Mouse (Mus musculus): ENCODE data around the gene Mettl23. TPM values are rescaled to one million over a fixed set of nuclear protein-coding genes. Genes with fewer than 3 reads are reported as not detected.

Gene Mettl23
- total and polyA plus RNA-seq, 2 experiments, result 21.0 to 31.7 TPM

GRCm38 (mm10) chr11:116884061-116884460, 41.0 kb downstream of the Mettl23 start:
- H3K4me1 ChIP-seq (ENCODE audit: control insufficient read depth, insufficient read depth, low read length), result no peaks in the 10 kb centered on the region
- 87% methylated on average over 6 of the region's 6 CpGs for WGBS
- no peak for TF ChIP-seq POLR2A (IDR thresholded peaks at IDR 0.05; ENCODE audit: extremely low read depth, insufficient read depth, low read length)
- TF ChIP-seq CTCF (IDR thresholded peaks at IDR 0.05; ENCODE audit: low read depth, low read length), result no peak
- no peaks in the 10 kb centered on the region for H3K27me3 ChIP-seq (ENCODE audit: control insufficient read depth, insufficient read depth, low read length)
- no peak overlapping the region for H3K9ac ChIP-seq (ENCODE audit: low read depth, low read length)
- no peak overlapping the region for H3K27ac ChIP-seq (replicated peaks; ENCODE audit: insufficient read depth, low read depth, low read length)
- DNase-seq (ENCODE audit: extremely low read depth, low read depth, low spot score), result no peak
- no peaks in the 10 kb centered on the region for H3K36me3 ChIP-seq (ENCODE audit: control insufficient read depth, insufficient read depth, low read length)
- no peaks in the 10 kb centered on the region for H3K79me2 ChIP-seq (ENCODE audit: control insufficient read depth, insufficient read depth, low read length)
- H3K4me3 ChIP-seq (ENCODE audit: insufficient read depth, low read depth, low read length), result no peak overlapping the region

GRCm38 (mm10) chr11:116885275-116886151, 42.4 kb downstream of the Mettl23 start:
- no peak overlapping the region for H3K27ac ChIP-seq (replicated peaks; ENCODE audit: insufficient read depth, low read depth, low read length)
- DNase-seq (ENCODE audit: extremely low read depth, low read depth, low spot score), result peak; percentile 72
- no peaks in the 10 kb centered on the region for H3K36me3 ChIP-seq (ENCODE audit: control insufficient read depth, insufficient read depth, low read length)
- H3K4me3 ChIP-seq (ENCODE audit: insufficient read depth, low read depth, low read length), result peak overlapping the region; percentile 6; the same call in 1 of the 2 replicates
- no peak overlapping the region for H3K9ac ChIP-seq (ENCODE audit: low read depth, low read length)
- no peaks in the 10 kb centered on the region for H3K27me3 ChIP-seq (ENCODE audit: control insufficient read depth, insufficient read depth, low read length)
- no peaks in the 10 kb centered on the region for H3K79me2 ChIP-seq (ENCODE audit: control insufficient read depth, insufficient read depth, low read length)
- peak; percentile 84 for TF ChIP-seq CTCF (IDR thresholded peaks at IDR 0.05; ENCODE audit: low read depth, low read length)
- TF ChIP-seq POLR2A (IDR thresholded peaks at IDR 0.05; ENCODE audit: extremely low read depth, insufficient read depth, low read length), result no peak
- 9% methylated on average over 28 of the region's 28 CpGs for WGBS
- H3K4me1 ChIP-seq (ENCODE audit: control insufficient read depth, insufficient read depth, low read length), result no peaks in the 10 kb centered on the region

- Histone ChIP-seq H3K4me3 (ENCODE audit: insufficient read depth, low read depth, low read length) (no peak overlapping the region), H3K27me3 (ENCODE audit: control insufficient read depth, insufficient read depth, low read length) (no peaks in the 10 kb centered on the region), H3K9ac (ENCODE audit: low read depth, low read length) (no peak overlapping the region), H3K79me2 (ENCODE audit: control insufficient read depth, insufficient read depth, low read length) (no peaks in the 10 kb centered on the region), H3K36me3 (ENCODE audit: control insufficient read depth, insufficient read depth, low read length) (no peaks in the 10 kb centered on the region), H3K27ac (replicated peaks; ENCODE audit: insufficient read depth, low read depth, low read length) (no peak overlapping the region), H3K4me1 (ENCODE audit: control insufficient read depth, insufficient read depth, low read length) (no peaks in the 10 kb centered on the region)
- no peak for DNase-seq (ENCODE audit: extremely low read depth, low read depth, low spot score)
- TF ChIP-seq CTCF (IDR thresholded peaks at IDR 0.05; ENCODE audit: low read depth, low read length) (no peak), POLR2A (IDR thresholded peaks at IDR 0.05; ENCODE audit: extremely low read depth, insufficient read depth, low read length) (no peak)
- 71% methylated on average over 5 of the region's 5 CpGs for WGBS
Measured at GRCm38 (mm10) chr11:116887136-116887535, 44.1 kb downstream of the Mettl23 start.

GRCm38 (mm10) chr11:116893532-116894442, 50.7 kb downstream of the Mettl23 start:
- H3K27me3 ChIP-seq (ENCODE audit: control insufficient read depth, insufficient read depth, low read length), result no peaks in the 10 kb centered on the region
- no peak for DNase-seq (ENCODE audit: extremely low read depth, low read depth, low spot score)
- H3K27ac ChIP-seq (replicated peaks; ENCODE audit: insufficient read depth, low read depth, low read length), result no peak overlapping the region
- no peaks in the 10 kb centered on the region for H3K4me1 ChIP-seq (ENCODE audit: control insufficient read depth, insufficient read depth, low read length)
- H3K4me3 ChIP-seq (ENCODE audit: insufficient read depth, low read depth, low read length), result no peak overlapping the region
- H3K36me3 ChIP-seq (ENCODE audit: control insufficient read depth, insufficient read depth, low read length), result no peaks in the 10 kb centered on the region
- H3K79me2 ChIP-seq (ENCODE audit: control insufficient read depth, insufficient read depth, low read length), result no peaks in the 10 kb centered on the region
- no peak overlapping the region for H3K9ac ChIP-seq (ENCODE audit: low read depth, low read length)
- 65% methylated on average over 19 of the region's 19 CpGs for WGBS
- no peak for TF ChIP-seq CTCF (IDR thresholded peaks at IDR 0.05; ENCODE audit: low read depth, low read length)
- no peak for TF ChIP-seq POLR2A (IDR thresholded peaks at IDR 0.05; ENCODE audit: extremely low read depth, insufficient read depth, low read length)

GRCm38 (mm10) chr11:116895402-116895801, 52.3 kb downstream of the Mettl23 start:
- Histone ChIP-seq H3K79me2 (ENCODE audit: control insufficient read depth, insufficient read depth, low read length) (no peaks in the 10 kb centered on the region), H3K27me3 (ENCODE audit: control insufficient read depth, insufficient read depth, low read length) (no peaks in the 10 kb centered on the region), H3K4me1 (ENCODE audit: control insufficient read depth, insufficient read depth, low read length) (no peaks in the 10 kb centered on the region), H3K4me3 (ENCODE audit: insufficient read depth, low read depth, low read length) (no peak overlapping the region), H3K9ac (ENCODE audit: low read depth, low read length) (no peak overlapping the region), H3K27ac (replicated peaks; ENCODE audit: insufficient read depth, low read depth, low read length) (no peak overlapping the region), H3K36me3 (ENCODE audit: control insufficient read depth, insufficient read depth, low read length) (no peaks in the 10 kb centered on the region)
- WGBS, result 81% methylated on average over 3 of the region's 3 CpGs
- no peak for DNase-seq (ENCODE audit: extremely low read depth, low read depth, low spot score)
- TF ChIP-seq CTCF (IDR thresholded peaks at IDR 0.05; ENCODE audit: low read depth, low read length) (no peak), POLR2A (IDR thresholded peaks at IDR 0.05; ENCODE audit: extremely low read depth, insufficient read depth, low read length) (no peak)
